Mouse (Mus musculus): Measurements from ENCODE around the gene Fgfrl1.
"Not testable (repeated sequence)": the region's sequence is repeated elsewhere in the genome, so short reads cannot be mapped to it uniquely, and the experiment has no call there.

DNA sequence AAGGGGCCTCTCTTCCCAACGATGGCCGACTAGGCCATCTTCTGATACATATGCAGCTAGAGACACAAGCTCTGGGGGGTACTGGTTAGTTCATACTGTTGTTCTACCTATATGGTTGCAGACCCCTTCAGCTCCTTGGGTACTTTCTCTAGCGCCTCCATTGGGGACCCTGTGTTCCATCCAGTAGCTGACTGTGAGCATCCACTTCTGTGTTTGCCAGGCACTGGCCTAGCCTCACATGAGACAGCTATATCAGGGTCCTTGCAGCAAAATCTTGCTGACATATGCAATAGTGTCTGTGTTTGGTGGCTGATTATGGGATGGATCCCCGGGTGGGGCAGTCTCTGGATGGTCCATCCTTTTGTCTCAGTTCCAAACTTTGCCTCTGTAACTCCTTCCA, 59.1 kb downstream of the Fgfrl1 start:
- not testable (repeated sequence) for TF ChIP-seq POLR2A, CTCF (IDR thresholded peaks at IDR 0.05; ENCODE audit: insufficient read depth, low read depth, low read length)
